Mouse (Mus musculus): Measurements from ENCODE around the gene Aprt. TPM values are rescaled to one million over a fixed set of nuclear protein-coding genes. Genes with fewer than 3 reads are reported as not detected.
A peak's percentile ranks its signal among the peaks of the same experiment; 100 is the strongest.

Aprt gene
- polyA plus RNA-seq, 1 experiment, result 261 TPM

- no peak overlapping the region for H3ac ChIP-seq (ENCODE audit: control insufficient read depth, insufficient read length)
- H3K4me2 ChIP-seq (ENCODE audit: low read depth), result no peak overlapping the region
- H3K36me3 ChIP-seq (ENCODE audit: control insufficient read depth, insufficient read depth), result no peaks in the 10 kb centered on the region
- peaks cover 91% of the 10 kb centered on the region for H3K79me2 ChIP-seq (ENCODE audit: control insufficient read depth, insufficient read depth)
- TF ChIP-seq TCF12 (IDR thresholded peaks at IDR 0.05; ENCODE audit: insufficient read depth, poor library complexity, severe bottlenecking) (no peak), POLR2AphosphoS2 (IDR thresholded peaks at IDR 0.05; ENCODE audit: insufficient read length, low read depth) (no peak)
- no peak overlapping the region for H3K4me3 ChIP-seq
- no peaks in the 10 kb centered on the region for H3K27me3 ChIP-seq (ENCODE audit: control insufficient read depth, insufficient read depth, insufficient read length)
Observed at GRCm38 (mm10) chr8:122527937-122528336, 48.8 kb downstream of the Aprt start.

GRCm38 (mm10) chr8:122526526-122527170 lies 50.1 kb downstream of the Aprt start:
- no peak overlapping the region for H3K4me3 ChIP-seq
- no peak overlapping the region for H3K4me2 ChIP-seq (ENCODE audit: low read depth)

GRCm38 (mm10) chr8:122526084-122526483 lies 50.6 kb downstream of the Aprt start:
- TF ChIP-seq E2F4 (IDR thresholded peaks at IDR 0.05; ENCODE audit: insufficient read depth) (no peak), USF1 (IDR thresholded peaks at IDR 0.05; ENCODE audit: low read depth) (no peak), TCF12 (IDR thresholded peaks at IDR 0.05; ENCODE audit: insufficient read depth, poor library complexity, severe bottlenecking) (no peak)
- no peak overlapping the region for H3K4me2 ChIP-seq (ENCODE audit: low read depth)

More at GRCm38 (mm10) chr8:122526526-122527170, 50.1 kb downstream of the Aprt start:
- H3K79me2 ChIP-seq (ENCODE audit: control insufficient read depth, insufficient read depth), result peaks cover 88% of the 10 kb centered on the region
- no peaks in the 10 kb centered on the region for H3K27me3 ChIP-seq (ENCODE audit: control insufficient read depth, insufficient read depth, insufficient read length)
- H3K36me3 ChIP-seq (ENCODE audit: control insufficient read depth, insufficient read depth), result no peaks in the 10 kb centered on the region
- H3ac ChIP-seq (ENCODE audit: control insufficient read depth, insufficient read length), result no peak overlapping the region
- TF ChIP-seq MYOD1 (IDR thresholded peaks at IDR 0.05; ENCODE audit: control insufficient read depth in 1 of 3, insufficient read length in 2 of 3, low read depth in 2 of 3), result no peak
- no peak for TF ChIP-seq USF1 (IDR thresholded peaks at IDR 0.05; ENCODE audit: low read depth)
- TF ChIP-seq POLR2A (IDR thresholded peaks at IDR 0.05; ENCODE audit: insufficient read length, low read depth), result no peak
- TF ChIP-seq MAX (IDR thresholded peaks at IDR 0.05; ENCODE audit: low read depth), result no peak
- TF ChIP-seq SRF (IDR thresholded peaks at IDR 0.05; ENCODE audit: control insufficient read depth, insufficient read length, low read depth), result no peak
- no peak for TF ChIP-seq TCF3 (IDR thresholded peaks at IDR 0.05; ENCODE audit: insufficient read length, low read depth)
- no peak for TF ChIP-seq CEBPB (IDR thresholded peaks at IDR 0.05; ENCODE audit: insufficient read depth, poor library complexity, severe bottlenecking)
- no peak for TF ChIP-seq POLR2AphosphoS2 (IDR thresholded peaks at IDR 0.05; ENCODE audit: insufficient read length, low read depth)
- TF ChIP-seq TCF12 (IDR thresholded peaks at IDR 0.05; ENCODE audit: insufficient read depth, poor library complexity, severe bottlenecking), result no peak
- no peak for TF ChIP-seq E2F4 (IDR thresholded peaks at IDR 0.05; ENCODE audit: insufficient read depth)
- TF ChIP-seq MYOG (IDR thresholded peaks at IDR 0.05; ENCODE audit: control insufficient read depth in 1 of 3, insufficient read depth in 1 of 3, insufficient read length in 2 of 3, low read depth in 2 of 3), result no peak
- TF ChIP-seq REST (IDR thresholded peaks at IDR 0.05; ENCODE audit: insufficient read depth, insufficient read length), result no peak

GRCm38 (mm10) chr8:122525004-122525403 lies 51.7 kb downstream of the Aprt start:
- Histone ChIP-seq H3K79me2 (ENCODE audit: control insufficient read depth, insufficient read depth) (peaks cover 84% of the 10 kb centered on the region), H3K4me2 (ENCODE audit: low read depth) (peak overlapping the region; percentile 53), H3ac (ENCODE audit: control insufficient read depth, insufficient read length) (no peak overlapping the region), H3K27me3 (ENCODE audit: control insufficient read depth, insufficient read depth, insufficient read length) (no peaks in the 10 kb centered on the region), H3K36me3 (ENCODE audit: control insufficient read depth, insufficient read depth) (no peaks in the 10 kb centered on the region), H3K4me3 (no peak overlapping the region)
- TF ChIP-seq CEBPB (IDR thresholded peaks at IDR 0.05; ENCODE audit: insufficient read depth, poor library complexity, severe bottlenecking), result no peak
- TF ChIP-seq REST (IDR thresholded peaks at IDR 0.05; ENCODE audit: insufficient read depth, insufficient read length), result no peak
- no peak for TF ChIP-seq POLR2A (IDR thresholded peaks at IDR 0.05; ENCODE audit: insufficient read length, low read depth)
- no peak for TF ChIP-seq TCF3 (IDR thresholded peaks at IDR 0.05; ENCODE audit: insufficient read length, low read depth)
- no peak for TF ChIP-seq E2F4 (IDR thresholded peaks at IDR 0.05; ENCODE audit: insufficient read depth)
- TF ChIP-seq TCF12 (IDR thresholded peaks at IDR 0.05; ENCODE audit: insufficient read depth, poor library complexity, severe bottlenecking), result no peak
- TF ChIP-seq MAX (IDR thresholded peaks at IDR 0.05; ENCODE audit: low read depth), result no peak
- no peak for TF ChIP-seq MYOG (IDR thresholded peaks at IDR 0.05; ENCODE audit: control insufficient read depth in 1 of 3, insufficient read depth in 1 of 3, insufficient read length in 2 of 3, low read depth in 2 of 3)
- TF ChIP-seq MYOD1 (IDR thresholded peaks at IDR 0.05; ENCODE audit: control insufficient read depth in 1 of 3, insufficient read length in 2 of 3, low read depth in 2 of 3), result no peak
- no peak for TF ChIP-seq USF1 (IDR thresholded peaks at IDR 0.05; ENCODE audit: low read depth)
- TF ChIP-seq POLR2AphosphoS2 (IDR thresholded peaks at IDR 0.05; ENCODE audit: insufficient read length, low read depth), result no peak
- no peak for TF ChIP-seq SRF (IDR thresholded peaks at IDR 0.05; ENCODE audit: control insufficient read depth, insufficient read length, low read depth)

More at GRCm38 (mm10) chr8:122526084-122526483, 50.6 kb downstream of the Aprt start:
- Histone ChIP-seq H3K36me3 (ENCODE audit: control insufficient read depth, insufficient read depth) (no peaks in the 10 kb centered on the region), H3ac (ENCODE audit: control insufficient read depth, insufficient read length) (no peak overlapping the region), H3K27me3 (ENCODE audit: control insufficient read depth, insufficient read depth, insufficient read length) (no peaks in the 10 kb centered on the region), H3K4me3 (no peak overlapping the region), H3K79me2 (ENCODE audit: control insufficient read depth, insufficient read depth) (peaks cover 85% of the 10 kb centered on the region)

Other genes starting within 250 kb of the Aprt start
- gene Trhr2, start 216.2 kb downstream of the Aprt start, polyA plus RNA-seq (2012; fragmentation: generic; extraction: Trizol), result not detected
- gene Zc3h18, start 200.3 kb downstream of the Aprt start, polyA plus RNA-seq (2012; fragmentation: generic; extraction: Trizol), result 28.8 TPM
- not detected for gene Il17c, start 154.9 kb downstream of the Aprt start, polyA plus RNA-seq (2012; fragmentation: generic; extraction: Trizol)
- gene Cyba, start 144.0 kb downstream of the Aprt start, polyA plus RNA-seq (2012; fragmentation: generic; extraction: Trizol), result not detected
- 85.3 TPM for gene Mvd, start 133.5 kb downstream of the Aprt start, polyA plus RNA-seq (2012; fragmentation: generic; extraction: Trizol)
- gene Snai3, start 116.2 kb downstream of the Aprt start, polyA plus RNA-seq (2012; fragmentation: generic; extraction: Trizol), result 1.3 TPM
- gene Rnf166, start 100.8 kb downstream of the Aprt start, polyA plus RNA-seq (2012; fragmentation: generic; extraction: Trizol), result 36.3 TPM
- gene Ctu2, start 100.8 kb downstream of the Aprt start, polyA plus RNA-seq (2012; fragmentation: generic; extraction: Trizol), result 31.5 TPM
- 156 TPM for gene Piezo1, start 25.6 kb downstream of the Aprt start, polyA plus RNA-seq (2012; fragmentation: generic; extraction: Trizol)
- 19.7 TPM for gene Cdt1, start 8.9 kb downstream of the Aprt start, polyA plus RNA-seq (2012; fragmentation: generic; extraction: Trizol)
- 17.6 TPM for gene Galns, start 34.6 kb upstream of the Aprt start, polyA plus RNA-seq (2012; fragmentation: generic; extraction: Trizol)
- 95.7 TPM for gene Trappc2l, start 34.7 kb upstream of the Aprt start, polyA plus RNA-seq (2012; fragmentation: generic; extraction: Trizol)
- gene Pabpn1l, start 45.8 kb upstream of the Aprt start, polyA plus RNA-seq (2012; fragmentation: generic; extraction: Trizol), result 0.55 TPM
- 29.5 TPM for gene Cbfa2t3, start 122.2 kb upstream of the Aprt start, polyA plus RNA-seq (2012; fragmentation: generic; extraction: Trizol)
- gene Acsf3, start 198.6 kb upstream of the Aprt start, polyA plus RNA-seq (2012; fragmentation: generic; extraction: Trizol), result 9.3 TPM

All from myocyte (in vitro differentiated cells).